Mouse (Mus musculus): ENCODE results near the gene Rin3. TPM values are rescaled to one million over a fixed set of nuclear protein-coding genes. Genes with fewer than 3 reads are reported as not detected.
"Not testable (repeated sequence)": the region's sequence is repeated elsewhere in the genome, so short reads cannot be mapped to it uniquely, and the experiment has no call there.

The Rin3 gene
- polyA plus RNA-seq, 1 experiment from 2014 or later, result 1.9 TPM

- no peaks in the 10 kb centered on the region for H3K4me1 ChIP-seq (ENCODE audit: control insufficient read depth, insufficient read depth, low read length)
- H3K36me3 ChIP-seq (ENCODE audit: control insufficient read depth, insufficient read depth, low read length), result no peaks in the 10 kb centered on the region
- WGBS, result 87% methylated on average over 6 of the region's 6 CpGs
- H3K27me3 ChIP-seq (replicated peaks; ENCODE audit: control insufficient read depth, insufficient read depth, low read length), result no peaks in the 10 kb centered on the region
- DNase-seq (ENCODE audit: low spot score) (no peak), ATAC-seq (no peak)
- no peak overlapping the region for H3K4me2 ChIP-seq (ENCODE audit: low read length)
- H3K27ac ChIP-seq (ENCODE audit: low read depth, low read length), result no peak overlapping the region
- H3K9me3 ChIP-seq (replicated peaks; ENCODE audit: control insufficient read depth, low read length), result no peaks in the 10 kb centered on the region
- no peak overlapping the region for H3K9ac ChIP-seq (ENCODE audit: low read length)
- no peak overlapping the region for H3K4me3 ChIP-seq (ENCODE audit: low read depth, low read length)
Observed at GRCm38 (mm10) chr12:102270776-102271405, 12.0 kb upstream of the Rin3 start.

GRCm38 (mm10) chr12:102271447-102271846 lies 11.4 kb upstream of the Rin3 start:
- no peaks in the 10 kb centered on the region for H3K36me3 ChIP-seq (ENCODE audit: control insufficient read depth, insufficient read depth, low read length)
- no peak for ATAC-seq
- H3K27ac ChIP-seq (ENCODE audit: low read depth, low read length), result no peak overlapping the region
- no peaks in the 10 kb centered on the region for H3K9me3 ChIP-seq (replicated peaks; ENCODE audit: control insufficient read depth, low read length)
- no peaks in the 10 kb centered on the region for H3K27me3 ChIP-seq (replicated peaks; ENCODE audit: control insufficient read depth, insufficient read depth, low read length)
- DNase-seq (ENCODE audit: low spot score), result no peak
- no peak overlapping the region for H3K9ac ChIP-seq (ENCODE audit: low read length)
- H3K4me3 ChIP-seq (ENCODE audit: low read depth, low read length), result no peak overlapping the region
- no peak overlapping the region for H3K4me2 ChIP-seq (ENCODE audit: low read length)
- no peaks in the 10 kb centered on the region for H3K4me1 ChIP-seq (ENCODE audit: control insufficient read depth, insufficient read depth, low read length)
- 79% methylated on average over 4 of the region's 4 CpGs for WGBS

- no peak overlapping the region for H3K9ac ChIP-seq (ENCODE audit: low read length)
- H3K9me3 ChIP-seq (replicated peaks; ENCODE audit: control insufficient read depth, low read length), result no peaks in the 10 kb centered on the region
- DNase-seq (ENCODE audit: low spot score) (no peak), ATAC-seq (no peak)
- no peaks in the 10 kb centered on the region for H3K36me3 ChIP-seq (ENCODE audit: control insufficient read depth, insufficient read depth, low read length)
- H3K27ac ChIP-seq (ENCODE audit: low read depth, low read length), result no peak overlapping the region
- no peaks in the 10 kb centered on the region for H3K4me1 ChIP-seq (ENCODE audit: control insufficient read depth, insufficient read depth, low read length)
- 68% methylated on average over 7 of the region's 7 CpGs for WGBS
- H3K4me3 ChIP-seq (ENCODE audit: low read depth, low read length), result no peak overlapping the region
- no peak overlapping the region for H3K4me2 ChIP-seq (ENCODE audit: low read length)
- H3K27me3 ChIP-seq (replicated peaks; ENCODE audit: control insufficient read depth, insufficient read depth, low read length), result no peaks in the 10 kb centered on the region
Observed at GRCm38 (mm10) chr12:102275833-102276443, 6.9 kb upstream of the Rin3 start.

GRCm38 (mm10) chr12:102280290-102280689 lies 2.6 kb upstream of the Rin3 start:
- not testable (repeated sequence) for H3K4me1 ChIP-seq (ENCODE audit: control insufficient read depth, insufficient read depth, low read length); H3K9ac ChIP-seq (ENCODE audit: low read length); H3K4me3 ChIP-seq (ENCODE audit: low read depth, low read length); DNase-seq (ENCODE audit: low spot score); H3K27ac ChIP-seq (ENCODE audit: low read depth, low read length); H3K4me2 ChIP-seq (ENCODE audit: low read length); H3K27me3 ChIP-seq (replicated peaks; ENCODE audit: control insufficient read depth, insufficient read depth, low read length); ATAC-seq; H3K36me3 ChIP-seq (ENCODE audit: control insufficient read depth, insufficient read depth, low read length); H3K9me3 ChIP-seq (replicated peaks; ENCODE audit: control insufficient read depth, low read length)
- 80% methylated on average over 4 of the region's 4 CpGs for WGBS

- Histone ChIP-seq H3K9ac (ENCODE audit: low read length) (no peak overlapping the region), H3K4me3 (ENCODE audit: low read depth, low read length) (no peak overlapping the region), H3K9me3 (replicated peaks; ENCODE audit: control insufficient read depth, low read length) (no peaks in the 10 kb centered on the region), H3K4me2 (ENCODE audit: low read length) (no peak overlapping the region), H3K27me3 (replicated peaks; ENCODE audit: control insufficient read depth, insufficient read depth, low read length) (0 out of 2 replicates have a peak, but pooled peaks cover 4% of the 10 kb centered on the region), H3K36me3 (ENCODE audit: control insufficient read depth, insufficient read depth, low read length) (no peaks in the 10 kb centered on the region), H3K27ac (ENCODE audit: low read depth, low read length) (no peak overlapping the region), H3K4me1 (ENCODE audit: control insufficient read depth, insufficient read depth, low read length) (peaks cover 11% of the 10 kb centered on the region)
- no peak for DNase-seq (ENCODE audit: low spot score)
- 36% methylated on average over 7 of the region's 7 CpGs for WGBS
- no peak for ATAC-seq
Observed at GRCm38 (mm10) chr12:102280867-102281503, 1.9 kb upstream of the Rin3 start.

- peaks cover 11% of the 10 kb centered on the region for H3K4me1 ChIP-seq (ENCODE audit: control insufficient read depth, insufficient read depth, low read length)
- no peak for ATAC-seq
- H3K4me2 ChIP-seq (ENCODE audit: low read length), result peak overlapping the region; percentile 97; the same call in 1 of the 2 replicates
- H3K9ac ChIP-seq (ENCODE audit: low read length), result no peak overlapping the region
- no peaks in the 10 kb centered on the region for H3K36me3 ChIP-seq (ENCODE audit: control insufficient read depth, insufficient read depth, low read length)
- DNase-seq (ENCODE audit: low spot score), result no peak
- no peak overlapping the region for H3K27ac ChIP-seq (ENCODE audit: low read depth, low read length)
- WGBS, result 36% methylated on average over 2 of the region's 2 CpGs
- H3K9me3 ChIP-seq (replicated peaks; ENCODE audit: control insufficient read depth, low read length), result no peaks in the 10 kb centered on the region
- H3K4me3 ChIP-seq (ENCODE audit: low read depth, low read length), result no peak overlapping the region
- 0 out of 2 replicates have a peak, but pooled peaks cover 4% of the 10 kb centered on the region for H3K27me3 ChIP-seq (replicated peaks; ENCODE audit: control insufficient read depth, insufficient read depth, low read length)
Observed at GRCm38 (mm10) chr12:102282126-102282525, 722 bp upstream of the Rin3 start.

- WGBS, result 8% methylated on average over 23 of the region's 24 CpGs
- H3K27me3 ChIP-seq (replicated peaks; ENCODE audit: control insufficient read depth, insufficient read depth, low read length), result 0 out of 2 replicates have a peak, but pooled peaks cover 4% of the 10 kb centered on the region
- peak; percentile 49 for DNase-seq (ENCODE audit: low spot score)
- H3K36me3 ChIP-seq (ENCODE audit: control insufficient read depth, insufficient read depth, low read length), result no peaks in the 10 kb centered on the region
- peak overlapping the region; percentile 97 for H3K4me2 ChIP-seq (ENCODE audit: low read length)
- H3K4me1 ChIP-seq (ENCODE audit: control insufficient read depth, insufficient read depth, low read length), result peaks cover 11% of the 10 kb centered on the region
- H3K4me3 ChIP-seq (ENCODE audit: low read depth, low read length), result peak overlapping the region; percentile 48
- ATAC-seq, result peak; percentile 71
- no peaks in the 10 kb centered on the region for H3K9me3 ChIP-seq (replicated peaks; ENCODE audit: control insufficient read depth, low read length)
- peak overlapping the region; percentile 66 for H3K9ac ChIP-seq (ENCODE audit: low read length)
- H3K27ac ChIP-seq (ENCODE audit: low read depth, low read length), result peak overlapping the region; percentile 21; the same call in 1 of the 2 replicates
Observed at GRCm38 (mm10) chr12:102283483-102284266, 827 bp downstream of the Rin3 start.

GRCm38 (mm10) chr12:102284267-102284610 lies 1.4 kb downstream of the Rin3 start:
- ATAC-seq (no peak), DNase-seq (ENCODE audit: low spot score) (no peak)
- Histone ChIP-seq H3K4me1 (ENCODE audit: control insufficient read depth, insufficient read depth, low read length) (peaks cover 11% of the 10 kb centered on the region), H3K27ac (ENCODE audit: low read depth, low read length) (no peak overlapping the region), H3K36me3 (ENCODE audit: control insufficient read depth, insufficient read depth, low read length) (no peaks in the 10 kb centered on the region), H3K4me3 (ENCODE audit: low read depth, low read length) (no peak overlapping the region), H3K9me3 (replicated peaks; ENCODE audit: control insufficient read depth, low read length) (no peaks in the 10 kb centered on the region), H3K9ac (ENCODE audit: low read length) (no peak overlapping the region), H3K4me2 (ENCODE audit: low read length) (peak overlapping the region; percentile 97), H3K27me3 (replicated peaks; ENCODE audit: control insufficient read depth, insufficient read depth, low read length) (0 out of 2 replicates have a peak, but pooled peaks cover 4% of the 10 kb centered on the region)
- 26% methylated on average over 9 of the region's 9 CpGs for WGBS
